Mouse (Mus musculus) spleen, adult 2 months (tissue): Measurements from ENCODE around the gene Dhx34. TPM values are rescaled to one million over a fixed set of nuclear protein-coding genes. Genes with fewer than 3 reads are reported as not detected.
A peak's percentile ranks its signal among the peaks of the same experiment; 100 is the strongest.

Source experiments
- DNase-seq, 2 experiments: peaks; one replicate each; pipeline versions ENCODE4 v3.0.0 to v3.0.0-alpha.2; 2012 to 2021; ENCODE audit warnings: low spot score in 2 of 2, low read depth in 1 of 2
- H3K27ac ChIP-seq: fragments of 200-500 bp; 2 replicates; pipeline ENCODE4 v1.5.1; 2012; ENCODE audit warnings: low read length, inconsistent platforms; ENCODE audit not compliant: insufficient read depth
- H3K27me3 ChIP-seq: fragments of 200-500 bp; 2 replicates; pipeline ENCODE4 v1.6.1; 2012; ENCODE audit warnings: mild to moderate bottlenecking, moderate library complexity, low read length, inconsistent platforms; ENCODE audit not compliant: control insufficient read depth, insufficient read depth
- H3K36me3 ChIP-seq: fragments of 200-500 bp; 2 replicates; pipeline ENCODE4 v1.6.1; 2012; ENCODE audit warnings: mild to moderate bottlenecking, low read length, inconsistent platforms; ENCODE audit not compliant: control insufficient read depth, insufficient read depth
- H3K4me1 ChIP-seq: fragments of 200-500 bp; 2 replicates; pipeline ENCODE4 v1.6.1; 2011; ENCODE audit warnings: inconsistent platforms; ENCODE audit not compliant: control insufficient read depth, insufficient read depth, insufficient read length
- H3K4me3 ChIP-seq: fragments of 200-500 bp; 2 replicates; pipeline ENCODE4 v1.5.1; 2011; ENCODE audit warnings: mild to moderate bottlenecking, inconsistent platforms; ENCODE audit not compliant: insufficient read depth, insufficient read length; ENCODE audit errors: extremely low read depth
- CTCF ChIP-seq: fragments of 200-500 bp; IDR thresholded peaks from 2 replicates; pipeline ENCODE4 v1.5.1; 2011; ENCODE audit warnings: mild to moderate bottlenecking, inconsistent platforms; ENCODE audit not compliant: insufficient read depth, insufficient read length, insufficient replicate concordance; ENCODE audit errors: extremely low read depth
- POLR2A ChIP-seq: fragments of 200-500 bp; IDR thresholded peaks from 2 replicates; pipeline ENCODE4 v1.6.1; 2011; ENCODE audit warnings: low read depth, low read length, inconsistent platforms
- WGBS: fragments of 180-500 bp; shearing (Covaris S2); methylation state at CpG from one replicate; pipeline ENCODE4 v1.1.7; 2018; 5-methylcytosine and 5-hydroxymethylcytosine counted together
- polyA plus RNA-seq: library from polyadenylated mRNA; depleted of rRNA; stranded (reverse); fragments of >200 nt; gene quantifications from 2 replicates; pipeline ENCODE4 v1.2.3, GENCODE M21; 2012

The Dhx34 gene
- polyA plus RNA-seq, 1 experiment = 49.3 TPM

- no peak overlapping the region for H3K27ac ChIP-seq
- H3K27me3 ChIP-seq = no peaks in the 10 kb centered on the region
- no peak for TF ChIP-seq POLR2A
- TF ChIP-seq CTCF = no peak
- no peak for DNase-seq
- H3K36me3 ChIP-seq = peaks cover 46% of the 10 kb centered on the region
- 86% methylated on average over 6 of the region's 6 CpGs for WGBS
- H3K4me1 ChIP-seq = no peaks in the 10 kb centered on the region
- no peak overlapping the region for H3K4me3 ChIP-seq
Observed at GRCm38 (mm10) chr7:16213196-16213595, 8.6 kb downstream of the Dhx34 start.

GRCm38 (mm10) chr7:16210862-16211365 is 10.9 kb downstream of the Dhx34 start:
- H3K36me3 ChIP-seq = peaks cover 41% of the 10 kb centered on the region
- no peak overlapping the region for H3K27ac ChIP-seq
- TF ChIP-seq CTCF (peak; percentile 52; the same call in 1 of the 2 replicates), POLR2A (no peak)
- no peaks in the 10 kb centered on the region for H3K27me3 ChIP-seq
- H3K4me1 ChIP-seq = no peaks in the 10 kb centered on the region
- no peak for DNase-seq
- H3K4me3 ChIP-seq = no peak overlapping the region
- 88% methylated on average over 12 of the region's 12 CpGs for WGBS

- Histone ChIP-seq H3K4me3 (no peak overlapping the region), H3K27ac (no peak overlapping the region), H3K4me1 (peaks cover 6% of the 10 kb centered on the region; the same call in 1 of the 2 replicates), H3K36me3 (peaks cover 32% of the 10 kb centered on the region), H3K27me3 (no peaks in the 10 kb centered on the region)
- no peak for DNase-seq
- no peak for TF ChIP-seq POLR2A
- TF ChIP-seq CTCF = no peak
- 92% methylated on average over 21 of the region's 21 CpGs for WGBS
Observed at GRCm38 (mm10) chr7:16208781-16209665, 12.8 kb downstream of the Dhx34 start.

- peaks cover 6% of the 10 kb centered on the region; the same call in 1 of the 2 replicates for H3K4me1 ChIP-seq
- H3K4me3 ChIP-seq = no peak overlapping the region
- TF ChIP-seq CTCF (no peak), POLR2A (no peak)
- peaks cover 31% of the 10 kb centered on the region for H3K36me3 ChIP-seq
- no peaks in the 10 kb centered on the region for H3K27me3 ChIP-seq
- peak overlapping the region; percentile 24 for H3K27ac ChIP-seq
- WGBS = 65% methylated on average over 10 of the region's 10 CpGs
- DNase-seq = no peak
Observed at GRCm38 (mm10) chr7:16207496-16207895, 14.3 kb downstream of the Dhx34 start.

GRCm38 (mm10) chr7:16207076-16207475 is 14.8 kb downstream of the Dhx34 start:
- peaks cover 6% of the 10 kb centered on the region; the same call in 1 of the 2 replicates for H3K4me1 ChIP-seq
- H3K36me3 ChIP-seq = peaks cover 34% of the 10 kb centered on the region
- no peaks in the 10 kb centered on the region for H3K27me3 ChIP-seq
- 60% methylated on average over 7 of the region's 7 CpGs for WGBS
- H3K27ac ChIP-seq = peak overlapping the region; percentile 19
- no peak for DNase-seq
- TF ChIP-seq POLR2A (no peak), CTCF (no peak)
- no peak overlapping the region for H3K4me3 ChIP-seq

- TF ChIP-seq CTCF = no peak
- no peak for TF ChIP-seq POLR2A
- Histone ChIP-seq H3K4me1 (peaks cover 6% of the 10 kb centered on the region; the same call in 1 of the 2 replicates), H3K27ac (no peak overlapping the region), H3K27me3 (no peaks in the 10 kb centered on the region), H3K4me3 (no peak overlapping the region), H3K36me3 (peaks cover 28% of the 10 kb centered on the region)
- DNase-seq = no peak
- 54% methylated on average over 8 of the region's 9 CpGs for WGBS
Observed at GRCm38 (mm10) chr7:16204791-16205190, 17.0 kb downstream of the Dhx34 start.
